Mouse (Mus musculus): Measurements from ENCODE around the gene Fezf2. TPM values are rescaled to one million over a fixed set of nuclear protein-coding genes. Genes with fewer than 3 reads are reported as not detected.

The Fezf2 gene
- total and polyA plus RNA-seq, 2 experiments from 2014 or later = 26.8 to 40.7 TPM

- Histone ChIP-seq H3K9ac (peak overlapping the region; percentile 57), H3K36me3 (ENCODE audit: insufficient read depth) (no peaks in the 10 kb centered on the region), H3K4me2 (ENCODE audit: low read depth) (peak overlapping the region; percentile 56), H3K4me3 (ENCODE audit: low read depth, low read length) (peak overlapping the region; percentile 42), H3K27me3 (ENCODE audit: insufficient read depth, low read length) (peaks cover 33% of the 10 kb centered on the region), H3K4me1 (ENCODE audit: insufficient read depth) (no peaks in the 10 kb centered on the region), H3K9me3 (ENCODE audit: low read length) (no peaks in the 10 kb centered on the region), H3K27ac (ENCODE audit: low read depth, low read length) (peak overlapping the region; percentile 87)
- ATAC-seq (0 out of 2 replicates have a peak, but pooled peaks have one; percentile 1), DNase-seq (peak; percentile 65)
- TF ChIP-seq CTCF (IDR thresholded peaks at IDR 0.05; ENCODE audit: low read depth) = no peak
- WGBS = 3% methylated on average over 26 of the region's 26 CpGs
Measured at GRCm38 (mm10) chr14:12346865-12347600, 956 bp downstream of the Fezf2 start.

- Histone ChIP-seq H3K27ac (ENCODE audit: low read depth, low read length) (peak overlapping the region; percentile 87), H3K27me3 (ENCODE audit: insufficient read depth, low read length) (peaks cover 33% of the 10 kb centered on the region), H3K4me1 (ENCODE audit: insufficient read depth) (no peaks in the 10 kb centered on the region), H3K9me3 (ENCODE audit: low read length) (no peaks in the 10 kb centered on the region), H3K4me3 (ENCODE audit: low read depth, low read length) (peak overlapping the region; percentile 42), H3K9ac (peak overlapping the region; percentile 57), H3K4me2 (ENCODE audit: low read depth) (peak overlapping the region; percentile 56), H3K36me3 (ENCODE audit: insufficient read depth) (no peaks in the 10 kb centered on the region)
- under 1% methylated on average over 50 of the region's 50 CpGs for WGBS
- no peak for TF ChIP-seq CTCF (IDR thresholded peaks at IDR 0.05; ENCODE audit: low read depth)
- peak; percentile 13; the same call in 1 of the 2 replicates for ATAC-seq
- DNase-seq = peak; percentile 68
Measured at GRCm38 (mm10) chr14:12346011-12346864, 1.8 kb downstream of the Fezf2 start.

GRCm38 (mm10) chr14:12345241-12345921, 2.6 kb downstream of the Fezf2 start:
- ATAC-seq (peak; percentile 25), DNase-seq (peak; percentile 68)
- Histone ChIP-seq H3K36me3 (ENCODE audit: insufficient read depth) (no peaks in the 10 kb centered on the region), H3K4me2 (ENCODE audit: low read depth) (peak overlapping the region; percentile 56), H3K9ac (peak overlapping the region; percentile 57), H3K27me3 (ENCODE audit: insufficient read depth, low read length) (peaks cover 33% of the 10 kb centered on the region), H3K4me3 (ENCODE audit: low read depth, low read length) (peak overlapping the region; percentile 42), H3K4me1 (ENCODE audit: insufficient read depth) (no peaks in the 10 kb centered on the region), H3K9me3 (ENCODE audit: low read length) (no peaks in the 10 kb centered on the region), H3K27ac (ENCODE audit: low read depth, low read length) (peak overlapping the region; percentile 87)
- no peak for TF ChIP-seq CTCF (IDR thresholded peaks at IDR 0.05; ENCODE audit: low read depth)
- under 1% methylated on average over 40 of the region's 40 CpGs for WGBS

DNA sequence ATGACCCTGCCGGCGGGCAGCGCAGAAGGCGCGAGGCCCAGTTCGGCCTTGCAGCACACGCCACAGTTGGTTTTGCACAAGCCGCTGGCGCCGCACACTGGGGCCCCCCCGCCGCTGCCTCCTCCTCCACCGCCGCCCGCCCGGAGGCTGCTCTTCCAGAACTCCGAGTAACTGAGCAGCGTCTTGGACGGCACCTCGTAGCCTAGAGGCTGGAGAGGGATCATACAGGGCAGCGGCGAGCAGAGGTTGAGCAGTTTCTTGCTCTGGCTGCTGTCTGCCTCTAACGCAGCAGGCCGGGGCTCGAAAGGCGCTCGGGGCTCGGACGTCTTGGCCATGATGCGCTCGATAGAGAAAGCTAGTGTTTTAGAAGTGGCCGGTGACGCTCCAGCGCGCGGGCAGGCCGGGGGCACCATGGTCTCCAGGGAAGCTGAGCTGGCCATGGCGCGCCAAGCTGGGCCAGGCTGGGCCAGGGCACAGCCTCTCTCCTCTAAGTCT, 3.2 kb downstream of the Fezf2 start:
- peak overlapping the region; percentile 57 for H3K9ac ChIP-seq
- DNase-seq = peak; percentile 63

DNA sequence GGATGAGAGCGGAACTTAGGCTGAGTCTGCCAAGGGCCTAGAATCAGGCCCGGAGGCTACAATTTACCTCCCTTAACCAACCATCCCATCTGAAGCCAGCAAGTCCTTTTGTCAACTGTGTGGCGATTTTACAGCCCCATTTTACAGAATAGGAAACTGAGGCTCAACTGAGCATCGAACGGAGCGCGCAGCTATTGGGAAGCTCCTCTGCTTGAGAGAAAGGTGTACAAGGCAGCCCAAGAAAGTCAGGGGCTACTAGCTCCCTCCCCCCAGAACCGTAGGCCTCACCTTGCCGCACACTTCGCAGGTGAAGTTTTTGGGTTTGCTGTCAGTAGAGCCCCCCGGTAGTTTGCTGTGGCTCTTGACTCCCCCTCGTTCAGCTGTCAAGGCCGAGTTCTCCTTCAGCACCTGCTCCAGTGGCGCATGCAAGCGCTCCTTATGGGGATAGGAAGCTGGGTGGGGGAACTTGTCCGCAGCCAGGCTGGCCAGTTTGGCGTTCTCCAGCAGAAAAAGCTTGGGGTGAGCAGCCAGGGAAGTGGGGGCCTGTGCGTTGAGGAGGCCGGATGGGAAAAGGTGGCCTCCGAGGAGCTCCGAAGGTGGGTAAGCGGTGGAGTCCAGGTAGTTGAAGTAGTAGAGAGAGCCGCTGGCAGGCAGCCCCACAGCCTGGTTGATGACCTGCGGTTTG, 3.8 kb downstream of the Fezf2 start:
- peak overlapping the region; percentile 57 for H3K9ac ChIP-seq
- DNase-seq = peak; percentile 41

More for the DNA sequence above, 3.2 kb downstream of the Fezf2 start:
- Histone ChIP-seq H3K4me3 (ENCODE audit: low read depth, low read length) (peak overlapping the region; percentile 42), H3K36me3 (ENCODE audit: insufficient read depth) (no peaks in the 10 kb centered on the region), H3K27me3 (ENCODE audit: insufficient read depth, low read length) (peaks cover 37% of the 10 kb centered on the region), H3K4me1 (ENCODE audit: insufficient read depth) (no peaks in the 10 kb centered on the region), H3K27ac (ENCODE audit: low read depth, low read length) (peak overlapping the region; percentile 87), H3K9me3 (ENCODE audit: low read length) (no peaks in the 10 kb centered on the region), H3K4me2 (ENCODE audit: low read depth) (peak overlapping the region; percentile 56)
- 0 out of 2 replicates have a peak, but pooled peaks have one; percentile 11 for ATAC-seq
- TF ChIP-seq CTCF (IDR thresholded peaks at IDR 0.05; ENCODE audit: low read depth) = no peak
- 1% methylated on average over 39 of the region's 39 CpGs for WGBS

GRCm38 (mm10) chr14:12343451-12343941, 4.5 kb downstream of the Fezf2 start:
- Histone ChIP-seq H3K4me3 (ENCODE audit: low read depth, low read length) (peak overlapping the region; percentile 42), H3K36me3 (ENCODE audit: insufficient read depth) (no peaks in the 10 kb centered on the region), H3K9ac (peak overlapping the region; percentile 57), H3K4me2 (ENCODE audit: low read depth) (peak overlapping the region; percentile 56), H3K27ac (ENCODE audit: low read depth, low read length) (peak overlapping the region; percentile 87), H3K27me3 (ENCODE audit: insufficient read depth, low read length) (peaks cover 32% of the 10 kb centered on the region), H3K9me3 (ENCODE audit: low read length) (no peaks in the 10 kb centered on the region), H3K4me1 (ENCODE audit: insufficient read depth) (0 out of 2 replicates have a peak, but pooled peaks cover 2% of the 10 kb centered on the region)
- 5% methylated on average over 20 of the region's 20 CpGs for WGBS
- TF ChIP-seq CTCF (IDR thresholded peaks at IDR 0.05; ENCODE audit: low read depth) = no peak
- DNase-seq (peak; percentile 69), ATAC-seq (no peak)

More for the DNA sequence above, 3.8 kb downstream of the Fezf2 start:
- no peak for TF ChIP-seq CTCF (IDR thresholded peaks at IDR 0.05; ENCODE audit: low read depth)
- no peaks in the 10 kb centered on the region for H3K4me1 ChIP-seq (ENCODE audit: insufficient read depth)
- WGBS = 6% methylated on average over 24 of the region's 24 CpGs
- H3K36me3 ChIP-seq (ENCODE audit: insufficient read depth) = no peaks in the 10 kb centered on the region
- ATAC-seq = no peak
- no peaks in the 10 kb centered on the region for H3K9me3 ChIP-seq (ENCODE audit: low read length)
- peak overlapping the region; percentile 87 for H3K27ac ChIP-seq (ENCODE audit: low read depth, low read length)
- H3K4me3 ChIP-seq (ENCODE audit: low read depth, low read length) = peak overlapping the region; percentile 42
- peak overlapping the region; percentile 56 for H3K4me2 ChIP-seq (ENCODE audit: low read depth)
- peaks cover 37% of the 10 kb centered on the region for H3K27me3 ChIP-seq (ENCODE audit: insufficient read depth, low read length)
